Mouse (Mus musculus): ENCODE measurements around the gene Phlpp1. TPM values are rescaled to one million over a fixed set of nuclear protein-coding genes. Genes with fewer than 3 reads are reported as not detected.

Phlpp1 gene
- polyA plus RNA-seq, 1 experiment from 2014 or later = 5.1 TPM

DNA sequence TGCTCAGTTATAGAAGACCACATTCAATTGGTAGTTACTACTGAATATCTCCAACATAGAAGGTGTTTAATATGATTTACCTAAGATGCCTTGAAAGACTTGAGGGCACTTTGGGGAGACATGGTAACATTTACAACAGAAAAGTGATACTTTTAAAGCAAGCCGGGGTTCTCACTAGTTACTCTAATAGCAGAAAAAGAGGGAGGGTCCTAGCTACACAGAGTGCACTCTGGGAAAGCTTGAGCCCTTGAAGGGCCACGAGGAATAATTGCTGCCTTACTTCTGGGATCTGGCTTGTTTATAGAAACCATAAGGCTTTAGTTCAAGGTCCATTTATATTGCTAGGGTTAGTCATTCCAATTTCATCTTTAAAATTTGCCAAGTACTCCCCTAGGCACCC lies 14.5 kb downstream of the Phlpp1 start:
- no peak for ATAC-seq (ENCODE audit: insufficient number of reproducible peaks, insufficient read depth, low FRiP score, low TSS enrichment)
- Histone ChIP-seq H3K4me1 (peaks cover 15% of the 10 kb centered on the region), H3K9me3 (no peaks in the 10 kb centered on the region), H3K4me2 (replicated peaks) (no peak overlapping the region), H3K9ac (no peak overlapping the region), H3K4me3 (no peak overlapping the region), H3K36me3 (no peaks in the 10 kb centered on the region), H3K27ac (no peak overlapping the region), H3K27me3 (no peaks in the 10 kb centered on the region)
- WGBS = 21% methylated on average over 2 of the region's 2 CpGs

DNA sequence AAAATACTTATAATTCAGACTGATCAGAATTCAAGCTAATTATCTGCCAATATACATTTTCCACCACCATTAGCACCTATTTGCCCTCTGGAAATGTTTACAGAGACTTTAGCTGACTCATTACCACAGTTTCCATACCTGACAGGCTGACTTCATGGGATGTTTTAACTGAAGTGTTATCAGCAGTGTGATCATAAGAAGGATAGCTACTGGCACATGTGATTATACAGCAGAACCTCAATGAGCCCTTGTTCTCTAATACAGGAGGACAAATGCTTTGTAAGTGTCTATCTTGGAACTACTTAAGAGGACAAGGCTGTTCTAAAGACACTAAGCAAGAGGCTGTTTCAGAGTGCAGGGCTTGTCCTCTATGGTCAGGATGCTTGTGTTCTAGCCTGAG lies 15.9 kb downstream of the Phlpp1 start:
- Histone ChIP-seq H3K4me1 (peaks cover 15% of the 10 kb centered on the region), H3K27ac (no peak overlapping the region), H3K4me3 (no peak overlapping the region), H3K36me3 (no peaks in the 10 kb centered on the region), H3K9me3 (no peaks in the 10 kb centered on the region), H3K27me3 (no peaks in the 10 kb centered on the region), H3K4me2 (replicated peaks) (no peak overlapping the region), H3K9ac (no peak overlapping the region)
- ATAC-seq (ENCODE audit: insufficient number of reproducible peaks, insufficient read depth, low FRiP score, low TSS enrichment) = no peak

DNA sequence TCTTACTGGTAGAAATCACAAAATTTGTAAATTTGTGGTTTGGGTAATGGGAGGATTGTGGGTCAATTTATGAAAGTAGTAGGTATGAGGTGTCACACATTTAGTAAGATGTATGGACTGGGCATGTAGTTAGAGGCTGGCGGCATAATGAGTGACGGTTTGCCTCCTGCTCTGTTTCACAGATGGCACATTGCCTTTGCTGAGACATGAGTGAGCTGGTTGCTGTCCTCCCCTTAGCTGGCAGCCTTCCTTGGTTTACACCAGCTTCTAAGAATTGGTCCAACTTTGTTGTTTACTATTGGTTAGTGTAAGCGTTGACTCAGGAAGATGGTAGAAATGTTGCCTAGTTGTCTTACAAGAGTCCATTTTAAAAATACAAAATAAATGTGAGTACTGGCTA lies 17.2 kb downstream of the Phlpp1 start:
- H3K4me2 ChIP-seq (replicated peaks) = no peak overlapping the region
- H3K9ac ChIP-seq = no peak overlapping the region
- H3K9me3 ChIP-seq = no peaks in the 10 kb centered on the region
- H3K27me3 ChIP-seq = no peaks in the 10 kb centered on the region
- no peak for ATAC-seq (ENCODE audit: insufficient number of reproducible peaks, insufficient read depth, low FRiP score, low TSS enrichment)
- peaks cover 18% of the 10 kb centered on the region for H3K4me1 ChIP-seq
- H3K27ac ChIP-seq = no peak overlapping the region
- no peaks in the 10 kb centered on the region for H3K36me3 ChIP-seq
- WGBS = 98% methylated on average over 3 of the region's 3 CpGs
- H3K4me3 ChIP-seq = no peak overlapping the region

DNA sequence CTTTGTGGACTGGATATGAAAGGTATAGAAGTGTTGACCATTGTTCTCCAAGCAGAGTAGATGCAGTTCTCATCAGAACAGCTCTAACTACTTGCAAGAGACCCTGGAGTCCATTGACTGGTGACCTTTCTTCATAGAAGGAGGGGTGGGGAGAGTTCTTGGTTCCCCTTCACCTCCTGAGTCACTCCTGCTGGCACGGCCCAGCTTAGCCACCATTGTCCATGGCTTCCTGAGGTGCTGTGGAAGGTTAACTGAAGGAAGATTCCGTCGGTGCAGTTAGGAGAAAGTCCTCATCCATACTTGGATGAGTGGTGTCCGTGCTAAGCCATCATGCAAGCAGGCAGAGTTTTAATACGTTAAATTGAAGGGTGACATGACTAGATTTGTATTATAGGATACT lies 17.8 kb downstream of the Phlpp1 start:
- Histone ChIP-seq H3K36me3 (no peaks in the 10 kb centered on the region), H3K9ac (no peak overlapping the region), H3K27me3 (no peaks in the 10 kb centered on the region), H3K4me3 (no peak overlapping the region), H3K4me2 (replicated peaks) (no peak overlapping the region), H3K27ac (no peak overlapping the region), H3K4me1 (peaks cover 17% of the 10 kb centered on the region), H3K9me3 (no peaks in the 10 kb centered on the region)
- 91% methylated on average over 5 of the region's 5 CpGs for WGBS
- no peak for ATAC-seq (ENCODE audit: insufficient number of reproducible peaks, insufficient read depth, low FRiP score, low TSS enrichment)

DNA sequence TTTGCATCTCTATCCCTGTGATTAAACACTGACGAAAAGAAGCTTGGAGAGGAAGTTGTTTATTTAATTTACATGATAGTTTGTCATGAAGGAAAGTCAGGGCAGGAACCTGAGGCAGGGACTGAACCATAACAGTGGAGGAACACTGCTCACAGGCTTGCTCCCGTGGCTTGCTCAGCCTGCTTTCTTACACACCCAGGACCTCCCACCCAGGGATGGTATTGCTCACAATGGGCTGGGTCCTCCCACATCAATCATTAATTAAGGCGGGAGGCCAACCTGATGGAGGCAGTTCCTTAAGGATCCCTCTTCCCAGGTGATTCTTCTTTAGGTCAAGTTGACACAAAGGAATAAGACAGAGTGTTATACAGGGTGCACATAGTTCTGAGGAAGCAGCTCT lies 19.1 kb downstream of the Phlpp1 start:
- 68% methylated on average over 3 of the region's 3 CpGs for WGBS
- Histone ChIP-seq H3K9ac (no peak overlapping the region), H3K36me3 (no peaks in the 10 kb centered on the region), H3K9me3 (no peaks in the 10 kb centered on the region), H3K27ac (no peak overlapping the region), H3K4me1 (0 out of 2 replicates have a peak, but pooled peaks cover 7% of the 10 kb centered on the region), H3K4me2 (replicated peaks) (no peak overlapping the region), H3K4me3 (no peak overlapping the region), H3K27me3 (no peaks in the 10 kb centered on the region)
- no peak for ATAC-seq (ENCODE audit: insufficient number of reproducible peaks, insufficient read depth, low FRiP score, low TSS enrichment)

DNA sequence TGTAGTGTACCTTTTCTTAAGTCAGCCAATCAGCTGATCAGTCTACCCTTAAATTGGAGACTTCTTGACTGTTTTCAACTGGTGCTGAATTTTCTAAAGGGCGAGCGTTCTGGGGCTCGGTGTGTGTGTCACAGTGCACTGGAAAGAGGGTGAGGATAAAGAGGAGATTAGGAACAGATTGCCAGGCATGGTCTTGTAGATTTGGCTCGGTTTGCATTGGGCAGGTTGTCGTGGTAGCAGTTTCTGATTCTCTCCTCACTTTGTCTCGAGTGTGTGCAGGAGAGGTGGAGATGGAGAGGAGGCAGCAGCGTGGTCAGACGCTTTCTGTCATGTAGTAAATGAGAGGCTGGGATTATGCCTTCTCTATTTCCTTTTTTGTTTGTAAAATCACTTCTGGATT lies 20.3 kb downstream of the Phlpp1 start:
- no peak for ATAC-seq (ENCODE audit: insufficient number of reproducible peaks, insufficient read depth, low FRiP score, low TSS enrichment)
- 54% methylated on average over 8 of the region's 8 CpGs for WGBS

DNA sequence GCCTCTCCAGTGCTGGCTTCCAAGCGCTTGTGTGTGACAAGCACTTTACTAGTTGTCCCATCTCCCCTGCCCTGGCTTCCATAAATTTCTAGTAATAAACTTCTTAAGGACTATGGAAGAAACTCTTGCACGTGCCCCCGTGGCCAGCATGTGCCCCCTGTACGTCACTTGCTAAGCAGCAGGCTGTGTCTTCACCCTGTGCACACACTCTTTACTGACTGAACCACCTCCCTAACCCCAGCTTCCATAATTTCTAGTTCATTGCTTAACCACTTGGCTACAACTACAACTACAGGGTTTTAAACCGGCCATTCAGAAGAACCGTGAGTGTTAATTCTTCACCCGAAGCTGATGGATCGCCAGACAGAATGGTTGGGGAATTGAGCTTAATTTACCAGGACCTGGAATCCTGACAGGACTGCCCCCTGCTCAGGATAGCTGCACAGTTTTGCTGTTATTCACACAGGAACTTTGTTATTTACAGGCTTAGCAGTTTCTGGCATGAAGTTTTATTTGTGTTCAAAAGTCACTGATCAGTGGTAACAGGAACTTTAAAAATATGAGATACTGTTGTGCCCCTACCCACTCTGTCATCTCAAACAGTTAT lies 21.4 kb downstream of the Phlpp1 start:
- ATAC-seq (ENCODE audit: insufficient number of reproducible peaks, insufficient read depth, low FRiP score, low TSS enrichment) = no peak
- Histone ChIP-seq H3K9ac (no peak overlapping the region), H3K4me2 (replicated peaks) (no peak overlapping the region), H3K9me3 (no peaks in the 10 kb centered on the region), H3K4me3 (no peak overlapping the region), H3K27ac (no peak overlapping the region), H3K36me3 (no peaks in the 10 kb centered on the region), H3K27me3 (no peaks in the 10 kb centered on the region), H3K4me1 (0 out of 2 replicates have a peak, but pooled peaks cover 3% of the 10 kb centered on the region)
- 75% methylated on average over 8 of the region's 8 CpGs for WGBS

More for the DNA sequence above, 20.3 kb downstream of the Phlpp1 start:
- Histone ChIP-seq H3K4me1 (0 out of 2 replicates have a peak, but pooled peaks cover 3% of the 10 kb centered on the region), H3K9me3 (no peaks in the 10 kb centered on the region), H3K4me2 (replicated peaks) (no peak overlapping the region), H3K4me3 (no peak overlapping the region), H3K27me3 (no peaks in the 10 kb centered on the region), H3K36me3 (no peaks in the 10 kb centered on the region), H3K27ac (no peak overlapping the region), H3K9ac (no peak overlapping the region)

DNA sequence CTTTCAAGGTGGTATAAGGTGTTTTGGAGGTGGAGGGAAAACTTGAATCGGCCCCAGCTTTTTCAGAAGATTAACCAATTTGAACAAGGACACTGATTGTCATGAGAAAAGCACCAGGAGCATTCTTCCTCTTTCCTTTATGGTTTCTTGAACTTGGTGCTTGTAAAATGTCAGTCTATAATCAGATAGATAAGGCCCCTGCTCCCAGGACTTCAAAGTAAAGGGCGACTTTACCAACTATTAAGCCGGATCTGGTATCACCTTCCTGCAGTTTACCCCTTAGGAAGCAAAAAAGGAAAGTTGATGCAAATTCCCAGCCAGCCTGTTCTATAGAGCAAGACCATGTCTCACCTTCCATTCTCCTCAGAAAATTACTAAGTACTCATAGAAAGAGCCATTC lies 21.9 kb downstream of the Phlpp1 start:
- 61% methylated on average over 3 of the region's 3 CpGs for WGBS
- Histone ChIP-seq H3K9me3 (no peaks in the 10 kb centered on the region), H3K27ac (no peak overlapping the region), H3K36me3 (no peaks in the 10 kb centered on the region), H3K27me3 (no peaks in the 10 kb centered on the region), H3K4me1 (0 out of 2 replicates have a peak, but pooled peaks cover 3% of the 10 kb centered on the region), H3K4me2 (replicated peaks) (no peak overlapping the region), H3K4me3 (no peak overlapping the region), H3K9ac (no peak overlapping the region)
- ATAC-seq (ENCODE audit: insufficient number of reproducible peaks, insufficient read depth, low FRiP score, low TSS enrichment) = no peak

DNA sequence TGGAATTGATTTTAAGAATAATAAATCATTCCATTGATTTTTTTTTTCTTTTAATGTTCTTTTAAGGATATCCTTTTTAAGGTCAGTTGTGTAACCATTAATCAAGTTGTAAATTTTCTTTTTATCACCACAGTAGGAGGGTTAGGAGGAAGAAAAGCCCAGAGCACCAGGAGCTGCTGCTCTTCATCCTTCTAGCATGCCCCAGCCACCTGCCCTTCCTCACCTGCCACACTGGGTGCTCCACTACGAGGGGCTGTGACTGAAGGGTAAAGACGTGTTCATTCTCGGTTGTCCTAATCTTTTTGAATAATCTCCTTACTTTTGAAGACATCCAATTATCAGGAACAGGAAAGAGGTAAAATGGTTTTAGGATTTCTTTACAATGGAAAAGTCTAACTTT lies 22.7 kb downstream of the Phlpp1 start:
- Histone ChIP-seq H3K27me3 (no peaks in the 10 kb centered on the region), H3K4me2 (replicated peaks) (no peak overlapping the region), H3K27ac (no peak overlapping the region), H3K36me3 (no peaks in the 10 kb centered on the region), H3K4me3 (no peak overlapping the region), H3K4me1 (0 out of 2 replicates have a peak, but pooled peaks cover 3% of the 10 kb centered on the region), H3K9ac (no peak overlapping the region), H3K9me3 (no peaks in the 10 kb centered on the region)
- ATAC-seq (ENCODE audit: insufficient number of reproducible peaks, insufficient read depth, low FRiP score, low TSS enrichment) = no peak
- 76% methylated on average over 3 of the region's 3 CpGs for WGBS

DNA sequence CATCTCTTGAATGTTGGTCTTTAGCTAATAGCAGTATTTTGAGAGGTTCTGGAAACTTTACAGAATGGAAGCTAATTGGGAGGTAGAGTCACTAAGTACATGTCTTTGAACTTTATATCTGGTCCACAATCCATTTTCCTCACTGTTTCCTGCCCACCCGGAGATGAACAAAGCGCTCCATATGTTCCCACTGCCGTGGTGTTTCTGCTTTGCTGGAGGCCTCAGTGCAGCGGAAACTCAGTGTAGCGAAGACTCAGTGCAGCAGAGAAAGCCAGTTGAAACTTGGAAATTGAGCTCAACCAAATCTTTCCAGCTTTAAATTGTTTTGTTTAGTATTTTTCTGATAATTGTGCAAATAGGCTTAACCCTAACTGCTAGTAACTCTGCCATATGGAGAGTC lies 26.4 kb downstream of the Phlpp1 start:
- no peak overlapping the region for H3K9ac ChIP-seq
- 66% methylated on average over 5 of the region's 5 CpGs for WGBS
- no peak overlapping the region for H3K4me2 ChIP-seq (replicated peaks)
- peaks cover 9% of the 10 kb centered on the region; the same call in 1 of the 2 replicates for H3K4me1 ChIP-seq
- H3K36me3 ChIP-seq = no peaks in the 10 kb centered on the region
- H3K27me3 ChIP-seq = no peaks in the 10 kb centered on the region
- H3K4me3 ChIP-seq = no peak overlapping the region
- ATAC-seq (ENCODE audit: insufficient number of reproducible peaks, insufficient read depth, low FRiP score, low TSS enrichment) = no peak
- H3K27ac ChIP-seq = no peak overlapping the region
- no peaks in the 10 kb centered on the region for H3K9me3 ChIP-seq

DNA sequence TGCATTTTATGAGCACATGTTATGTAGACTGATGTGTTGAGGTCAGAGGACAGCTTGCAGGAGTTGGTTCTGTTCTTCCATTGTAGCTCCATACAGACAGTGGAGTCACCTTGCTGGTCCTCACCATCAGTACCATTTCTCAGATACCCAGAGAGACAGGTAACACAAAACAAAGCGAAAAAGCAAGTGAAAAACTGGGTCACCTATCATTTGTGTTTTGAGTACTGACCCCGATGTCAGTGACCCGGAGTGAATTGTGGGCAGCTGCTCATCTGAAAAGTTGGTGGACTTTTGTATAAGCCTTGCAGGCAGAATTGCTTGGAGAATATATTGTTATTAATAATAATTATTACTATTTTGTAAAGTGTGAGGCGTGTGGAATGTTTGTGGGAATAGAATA lies 27.6 kb downstream of the Phlpp1 start:
- Histone ChIP-seq H3K27ac (no peak overlapping the region), H3K9ac (no peak overlapping the region), H3K4me2 (replicated peaks) (no peak overlapping the region), H3K4me1 (peaks cover 13% of the 10 kb centered on the region; the same call in 1 of the 2 replicates), H3K9me3 (no peaks in the 10 kb centered on the region), H3K27me3 (no peaks in the 10 kb centered on the region), H3K4me3 (no peak overlapping the region), H3K36me3 (no peaks in the 10 kb centered on the region)
- ATAC-seq (ENCODE audit: insufficient number of reproducible peaks, insufficient read depth, low FRiP score, low TSS enrichment) = no peak
- 78% methylated on average over 4 of the region's 4 CpGs for WGBS

DNA sequence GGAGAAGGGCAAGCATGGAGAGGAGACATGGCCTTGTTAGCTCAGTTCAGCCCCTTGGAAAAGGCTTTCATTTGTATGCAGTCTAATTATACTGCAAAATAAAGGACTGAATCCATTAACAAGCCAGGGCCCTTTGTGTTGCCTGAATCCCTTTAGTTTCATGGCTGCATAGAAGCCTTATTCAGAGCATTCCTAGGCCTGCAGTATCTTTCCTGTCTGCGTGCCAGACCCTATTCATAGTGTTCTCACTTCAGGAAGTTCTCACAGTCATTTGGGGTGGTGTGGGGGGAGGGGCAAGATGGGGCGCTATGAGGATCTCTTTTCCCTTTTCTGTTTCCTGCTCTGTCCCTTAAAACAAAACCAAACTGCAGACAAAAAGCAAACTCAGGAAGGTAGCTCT lies 28.1 kb downstream of the Phlpp1 start:
- H3K9me3 ChIP-seq = no peaks in the 10 kb centered on the region
- no peak overlapping the region for H3K9ac ChIP-seq
- no peak overlapping the region for H3K27ac ChIP-seq
- H3K4me1 ChIP-seq = peaks cover 16% of the 10 kb centered on the region; the same call in 1 of the 2 replicates
- no peak overlapping the region for H3K4me2 ChIP-seq (replicated peaks)
- H3K4me3 ChIP-seq = no peak overlapping the region
- no peak for ATAC-seq (ENCODE audit: insufficient number of reproducible peaks, insufficient read depth, low FRiP score, low TSS enrichment)
- no peaks in the 10 kb centered on the region for H3K36me3 ChIP-seq
- H3K27me3 ChIP-seq = no peaks in the 10 kb centered on the region
- 23% methylated on average over 2 of the region's 2 CpGs for WGBS

Data from embryonic facial prominence, embryonic 12.5 days (tissue).